Mouse (Mus musculus) myocyte (in vitro differentiated cells): ENCODE measurements around the gene Ctbp1. TPM values are rescaled to one million over a fixed set of nuclear protein-coding genes. Genes with fewer than 3 reads are reported as not detected.

Experiments
- H3K27me3 ChIP-seq: one replicate; pipeline ENCODE4 v1.6.1; 2011; ENCODE audit not compliant: control insufficient read depth, insufficient read depth, insufficient read length
- H3K36me3 ChIP-seq: one replicate; pipeline ENCODE4 v1.6.1; 2011; ENCODE audit not compliant: control insufficient read depth, insufficient read depth
- H3K4me2 ChIP-seq: one replicate; pipeline ENCODE4 v1.6.1; 2011; ENCODE audit warnings: low read depth, control low read depth
- H3K4me3 ChIP-seq: one replicate; pipeline ENCODE4 v1.5.1; 2011; ENCODE audit warnings: mild to moderate bottlenecking, control low read depth, moderate library complexity
- H3K79me2 ChIP-seq: one replicate; pipeline ENCODE4 v1.6.1; 2011; ENCODE audit not compliant: control insufficient read depth, insufficient read depth
- H3ac ChIP-seq: one replicate; pipeline ENCODE4 v1.6.1; 2011; ENCODE audit not compliant: control insufficient read depth, insufficient read length
- CEBPB ChIP-seq: IDR thresholded peaks from 2 replicates; pipeline ENCODE4 v1.6.1; 2011; ENCODE audit warnings: mild to moderate bottlenecking, moderate library complexity; ENCODE audit not compliant: poor library complexity, insufficient read depth, severe bottlenecking
- E2F4 ChIP-seq: IDR thresholded peaks from one replicate; pipeline ENCODE4 v1.6.1; 2011; ENCODE audit warnings: mild to moderate bottlenecking, control low read depth, moderate library complexity; ENCODE audit not compliant: insufficient read depth
- MAX ChIP-seq: IDR thresholded peaks from one replicate; pipeline ENCODE4 v1.6.1; 2011; ENCODE audit warnings: low read depth, mild to moderate bottlenecking, control low read depth
- MYOD1 ChIP-seq, 3 experiments: IDR thresholded peaks; one replicate each; pipeline ENCODE4 v1.6.1; 2011; ENCODE audit warnings: control low read depth in 2 of 3, low read depth in 2 of 3, mild to moderate bottlenecking in 2 of 3, moderate library complexity in 1 of 3; ENCODE audit not compliant: insufficient read length in 2 of 3, control insufficient read depth in 1 of 3
- MYOG ChIP-seq, 3 experiments: IDR thresholded peaks; one replicate each; pipeline ENCODE4 v1.6.1; 2011; ENCODE audit warnings: control low read depth in 2 of 3, low read depth in 2 of 3, mild to moderate bottlenecking in 2 of 3; ENCODE audit not compliant: insufficient read length in 2 of 3, control insufficient read depth in 1 of 3, insufficient read depth in 1 of 3
- POLR2A ChIP-seq: IDR thresholded peaks from one replicate; pipeline ENCODE4 v1.6.1; 2011; ENCODE audit warnings: low read depth, mild to moderate bottlenecking, control low read depth, moderate library complexity; ENCODE audit not compliant: insufficient read length
- POLR2AphosphoS2 ChIP-seq: IDR thresholded peaks from one replicate; pipeline ENCODE4 v1.6.1; 2011; ENCODE audit warnings: low read depth, control low read depth; ENCODE audit not compliant: insufficient read length
- REST ChIP-seq: IDR thresholded peaks from one replicate; pipeline ENCODE4 v1.6.1; 2011; ENCODE audit warnings: mild to moderate bottlenecking, control low read depth, moderate library complexity; ENCODE audit not compliant: insufficient read depth, insufficient read length
- SRF ChIP-seq: IDR thresholded peaks from one replicate; pipeline ENCODE4 v1.6.1; 2011; ENCODE audit warnings: low read depth; ENCODE audit not compliant: control insufficient read depth, insufficient read length
- TCF12 ChIP-seq: IDR thresholded peaks from one replicate; pipeline ENCODE4 v1.6.1; 2011; ENCODE audit warnings: mild to moderate bottlenecking, control low read depth; ENCODE audit not compliant: poor library complexity, insufficient read depth, severe bottlenecking
- TCF3 ChIP-seq: IDR thresholded peaks from one replicate; pipeline ENCODE4 v1.6.1; 2011; ENCODE audit warnings: low read depth, control low read depth; ENCODE audit not compliant: insufficient read length
- USF1 ChIP-seq: IDR thresholded peaks from one replicate; pipeline ENCODE4 v1.6.1; 2011; ENCODE audit warnings: low read depth, mild to moderate bottlenecking, control low read depth, moderate library complexity
- polyA plus RNA-seq: library from polyadenylated mRNA; unstranded; fragments of >200 nt; fragmentation: generic; extraction: Trizol; gene quantifications from one replicate; pipeline ENCODE4 v1.2.1, GENCODE M21; 2012; ENCODE audit warnings: missing spikeins

The Ctbp1 gene
- polyA plus RNA-seq, 1 experiment = 231 TPM

- H3ac ChIP-seq = no peak overlapping the region
- H3K36me3 ChIP-seq = no peaks in the 10 kb centered on the region
- H3K79me2 ChIP-seq = no peaks in the 10 kb centered on the region
- H3K27me3 ChIP-seq = no peaks in the 10 kb centered on the region
- H3K4me2 ChIP-seq = no peak overlapping the region
- TF ChIP-seq POLR2A (no peak), POLR2AphosphoS2 (no peak), REST (no peak), MAX (no peak), E2F4 (no peak), USF1 (no peak), TCF12 (no peak), SRF (no peak), TCF3 (no peak), MYOG (IDR thresholded peaks at IDR 0.05; ENCODE audit: control insufficient read depth in 1 of 3, insufficient read depth in 1 of 3, insufficient read length in 2 of 3, low read depth in 2 of 3) (no peak), MYOD1 (IDR thresholded peaks at IDR 0.05; ENCODE audit: control insufficient read depth in 1 of 3, insufficient read length in 2 of 3, low read depth in 2 of 3) (no peak), CEBPB (no peak)
- H3K4me3 ChIP-seq = no peak overlapping the region
These were observed 35.6 kb downstream of the Ctbp1 start for GRCm38 (mm10) chr5:33239111-33239714.

- Histone ChIP-seq H3ac (no peak overlapping the region), H3K4me3 (no peak overlapping the region), H3K27me3 (no peaks in the 10 kb centered on the region), H3K4me2 (peak overlapping the region; percentile 77), H3K36me3 (no peaks in the 10 kb centered on the region), H3K79me2 (no peaks in the 10 kb centered on the region)
- peak in 1 of 3 experiments; percentile 38 for TF ChIP-seq MYOG (IDR thresholded peaks at IDR 0.05; ENCODE audit: control insufficient read depth in 1 of 3, insufficient read depth in 1 of 3, insufficient read length in 2 of 3, low read depth in 2 of 3)
- TF ChIP-seq TCF3 = no peak
These were observed 36.5 kb downstream of the Ctbp1 start for GRCm38 (mm10) chr5:33238256-33238645.

- H3K27me3 ChIP-seq = no peaks in the 10 kb centered on the region
- H3K79me2 ChIP-seq = no peaks in the 10 kb centered on the region
- H3ac ChIP-seq = no peak overlapping the region
- H3K4me3 ChIP-seq = no peak overlapping the region
- H3K4me2 ChIP-seq = peak overlapping the region; percentile 77
- no peaks in the 10 kb centered on the region for H3K36me3 ChIP-seq
- TF ChIP-seq MYOG (IDR thresholded peaks at IDR 0.05; ENCODE audit: control insufficient read depth in 1 of 3, insufficient read depth in 1 of 3, insufficient read length in 2 of 3, low read depth in 2 of 3) = peak; percentile 31 to 79 (median 73)
- no peak for TF ChIP-seq USF1
- no peak for TF ChIP-seq REST
- TF ChIP-seq TCF3 = peak; percentile 58
- no peak for TF ChIP-seq SRF
- TF ChIP-seq TCF12 = peak; percentile 30
- TF ChIP-seq POLR2A = peak; percentile 59
- TF ChIP-seq CEBPB = no peak
- no peak for TF ChIP-seq MAX
- no peak for TF ChIP-seq E2F4
- TF ChIP-seq POLR2AphosphoS2 = peak; percentile 46
- peak; percentile 53 to 82 (median 58) for TF ChIP-seq MYOD1 (IDR thresholded peaks at IDR 0.05; ENCODE audit: control insufficient read depth in 1 of 3, insufficient read length in 2 of 3, low read depth in 2 of 3)
These were observed 37.1 kb downstream of the Ctbp1 start for GRCm38 (mm10) chr5:33237600-33238255.

GRCm38 (mm10) chr5:33234391-33235031 is 40.3 kb downstream of the Ctbp1 start:
- TF ChIP-seq POLR2AphosphoS2 (no peak), USF1 (no peak), MAX (no peak), MYOD1 (IDR thresholded peaks at IDR 0.05; ENCODE audit: control insufficient read depth in 1 of 3, insufficient read length in 2 of 3, low read depth in 2 of 3) (no peak), CEBPB (no peak), E2F4 (no peak), SRF (no peak), MYOG (IDR thresholded peaks at IDR 0.05; ENCODE audit: control insufficient read depth in 1 of 3, insufficient read depth in 1 of 3, insufficient read length in 2 of 3, low read depth in 2 of 3) (no peak), TCF12 (no peak), POLR2A (no peak), TCF3 (no peak), REST (no peak)
- no peak overlapping the region for H3K4me3 ChIP-seq

More at GRCm38 (mm10) chr5:33234391-33235031, 40.3 kb downstream of the Ctbp1 start:
- no peak overlapping the region for H3K4me2 ChIP-seq
- H3K27me3 ChIP-seq = no peaks in the 10 kb centered on the region
- no peaks in the 10 kb centered on the region for H3K36me3 ChIP-seq
- H3K79me2 ChIP-seq = no peaks in the 10 kb centered on the region
- H3ac ChIP-seq = no peak overlapping the region
